Mouse (Mus musculus): ENCODE results near the gene Vmn1r214.

Vmn1r214 gene

GRCm38 (mm10) chr13:23030118-23030517 lies at the start of gene Vmn1r214:
Vmn1r214 (plus strand) TSS chr13:23030418.
- DNase-seq (ENCODE audit: low read depth, low spot score) = no peak

GRCm38 (mm10) chr13:22990214-22990891 lies 39.9 kb upstream of the Vmn1r214 start:
- DNase-seq (ENCODE audit: low read depth, low spot score) = no peak

- peak; percentile 70 for DNase-seq (ENCODE audit: low read depth, low spot score)
Observed at GRCm38 (mm10) chr13:22992178-22992700, 38.0 kb upstream of the Vmn1r214 start.

- DNase-seq (ENCODE audit: low read depth, low spot score) = peak; percentile 95
Observed at GRCm38 (mm10) chr13:22992721-22993120, 37.5 kb upstream of the Vmn1r214 start.

GRCm38 (mm10) chr13:23007356-23007755 lies 22.9 kb upstream of the Vmn1r214 start, which contains the start of gene Vmn1r213:
Vmn1r213 (plus strand) TSS chr13:23007656.
- DNase-seq (ENCODE audit: low read depth, low spot score) = no peak

GRCm38 (mm10) chr13:23018158-23018557 lies 12.1 kb upstream of the Vmn1r214 start:
- no peak for DNase-seq (ENCODE audit: low read depth, low spot score)

GRCm38 (mm10) chr13:23024812-23025211 lies 5.4 kb upstream of the Vmn1r214 start:
- peak; percentile 90 for DNase-seq (ENCODE audit: low read depth, low spot score)

GRCm38 (mm10) chr13:23057778-23058177 lies 27.6 kb downstream of the Vmn1r214 start:
- peak; percentile 18 for DNase-seq (ENCODE audit: low read depth, low spot score)

GRCm38 (mm10) chr13:23067725-23068124 lies 37.5 kb downstream of the Vmn1r214 start, which contains the start of gene Vmn1r215:
Vmn1r215 (plus strand) TSS chr13:23068025.
- DNase-seq (ENCODE audit: low read depth, low spot score) = no peak

- DNase-seq (ENCODE audit: low read depth, low spot score) = no peak
Observed at GRCm38 (mm10) chr13:23069312-23069711, 39.1 kb downstream of the Vmn1r214 start.
